Mouse (Mus musculus) stomach, embryonic 14.5 days (tissue): Measurements from ENCODE around the gene Shf. TPM values are rescaled to one million over a fixed set of nuclear protein-coding genes. Genes with fewer than 3 reads are reported as not detected.

Experiments
- ATAC-seq: fragments of 200-750 bp; cut with Nextera tagmentation; 2 replicates; pipeline ENCODE4 v1.8.0; 2017; ENCODE audit warnings: low read depth, moderate TSS enrichment; ENCODE audit not compliant: insufficient number of reproducible peaks, insufficient read depth, low FRiP score
- H3K27ac ChIP-seq: fragments of 300-500 bp; sonication (generic); 2 replicates; pipeline ENCODE4 v1.5.1; 2014; ENCODE audit warnings: mild to moderate bottlenecking, low read length, moderate library complexity, mixed read lengths
- H3K27me3 ChIP-seq: fragments of 300-500 bp; sonication (generic); 2 replicates; pipeline ENCODE4 v1.6.1; 2014; ENCODE audit warnings: low read length, control low read depth, mixed read lengths; ENCODE audit not compliant: control insufficient read depth, insufficient read depth
- H3K36me3 ChIP-seq: fragments of 300-500 bp; sonication (generic); 2 replicates; pipeline ENCODE4 v1.6.1; 2014; ENCODE audit warnings: mild to moderate bottlenecking, control low read depth, low read length, moderate library complexity, mixed read lengths; ENCODE audit not compliant: control insufficient read depth, insufficient read depth
- H3K4me1 ChIP-seq: fragments of 300-500 bp; sonication (generic); 2 replicates; pipeline ENCODE4 v1.6.1; 2014; ENCODE audit warnings: low read length, control low read depth, mixed read lengths; ENCODE audit not compliant: control insufficient read depth, insufficient read depth
- H3K4me2 ChIP-seq: fragments of 300-500 bp; sonication (generic); replicated peaks from 2 replicates; pipeline ENCODE4 v1.6.1; 2014; ENCODE audit warnings: low read depth, low read length, control low read depth
- H3K4me3 ChIP-seq: fragments of 300-500 bp; sonication (generic); 2 replicates; pipeline ENCODE4 v1.5.1; 2014; ENCODE audit warnings: low read depth, low read length, control low read depth
- H3K9ac ChIP-seq: fragments of 300-500 bp; sonication (generic); replicated peaks from 2 replicates; pipeline ENCODE4 v1.6.1; 2014; ENCODE audit warnings: low read depth, mild to moderate bottlenecking, control low read depth, low read length, moderate library complexity, mixed read lengths
- H3K9me3 ChIP-seq: fragments of 300-500 bp; sonication (generic); 2 replicates; pipeline ENCODE4 v1.6.1; 2016; ENCODE audit warnings: low read depth, low read length, control low read depth; ENCODE audit not compliant: control insufficient read depth
- WGBS: fragments of 180-500 bp; shearing (Covaris S2); extraction: QIAGEN DNeasy Blood & Tissue Kit; methylation state at CpG from one replicate; pipeline ENCODE4 v1.1.7; 2014; 5-methylcytosine and 5-hydroxymethylcytosine counted together
- polyA plus RNA-seq: library from polyadenylated mRNA; unstranded; fragments of >200 nt; fragmentation: Nextera tagmentation; extraction: Ambion mirVana; gene quantifications from 2 replicates; pipeline ENCODE4 v1.2.1, GENCODE M21; 2014

Gene Shf
- polyA plus RNA-seq, 1 experiment from 2014 or later = 5.2 TPM

DNA sequence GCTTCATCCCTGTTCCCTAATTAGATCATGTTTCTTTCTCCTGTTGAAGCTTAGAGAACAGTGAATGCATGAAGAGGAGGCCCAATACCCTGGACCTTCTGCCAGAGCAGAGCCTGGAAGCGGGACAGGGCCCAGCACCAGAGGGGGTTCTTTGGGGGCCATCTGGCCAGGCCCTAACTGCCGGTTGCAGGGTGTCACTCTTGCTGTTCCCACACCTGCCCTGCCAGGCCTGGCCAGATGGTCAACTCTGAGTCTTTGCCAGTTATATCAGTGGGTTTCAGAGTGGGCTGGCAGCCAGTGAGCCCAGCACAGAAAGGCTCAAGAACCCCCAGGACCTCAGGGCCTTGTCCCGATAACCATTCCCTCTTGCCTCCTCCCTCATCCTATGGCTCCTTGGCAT lies 2.9 kb downstream of the Shf start:
- H3K27me3 ChIP-seq = no peaks in the 10 kb centered on the region
- no peak overlapping the region for H3K4me3 ChIP-seq
- no peaks in the 10 kb centered on the region for H3K36me3 ChIP-seq
- H3K9me3 ChIP-seq = no peaks in the 10 kb centered on the region
- H3K4me1 ChIP-seq = peaks cover 9% of the 10 kb centered on the region; the same call in 1 of the 2 replicates
- 82% methylated on average over 3 of the region's 3 CpGs for whole genome bisulfite sequencing
- H3K9ac ChIP-seq = no peak overlapping the region
- ATAC-seq = no peak
- no peak overlapping the region for H3K4me2 ChIP-seq
- H3K27ac ChIP-seq = no peak overlapping the region

GRCm38 (mm10) chr2:122365244-122365866 lies 3.6 kb downstream of the Shf start:
- Histone ChIP-seq H3K4me2 (no peak overlapping the region), H3K4me3 (no peak overlapping the region)

DNA sequence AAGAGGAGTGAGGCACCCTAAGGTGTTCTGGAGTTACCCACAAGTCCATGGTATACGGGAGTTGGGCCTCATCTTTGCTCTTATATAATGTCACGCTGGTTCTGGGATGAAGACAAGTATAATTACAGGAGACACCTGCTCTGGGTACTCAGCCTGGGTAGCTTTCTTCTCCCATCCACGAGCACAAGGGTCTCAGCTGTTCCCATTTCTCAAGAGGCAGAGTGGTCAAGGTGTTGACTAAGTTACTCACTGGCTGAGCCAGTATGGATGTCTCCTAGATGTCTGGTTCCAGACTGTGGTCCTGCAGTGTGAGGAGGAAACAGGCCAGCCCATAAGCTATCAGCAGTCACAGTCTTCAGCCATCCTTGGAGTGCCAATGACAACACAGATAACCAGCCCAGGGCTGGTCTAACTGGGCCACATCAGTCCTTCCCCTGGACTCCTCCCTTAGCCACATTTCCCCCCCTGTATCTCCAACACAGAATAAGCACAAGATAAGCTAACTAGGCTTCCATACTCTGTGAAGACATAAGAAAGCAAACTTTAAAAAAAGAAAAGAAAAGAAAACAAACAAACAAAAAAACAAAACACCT lies 4.5 kb downstream of the Shf start:
- H3K27me3 ChIP-seq = no peaks in the 10 kb centered on the region
- no peak overlapping the region for H3K4me2 ChIP-seq
- 89% methylated on average over 3 of the region's 3 CpGs for WGBS

More at GRCm38 (mm10) chr2:122365244-122365866, 3.6 kb downstream of the Shf start:
- no peak for ATAC-seq
- Histone ChIP-seq H3K9ac (no peak overlapping the region), H3K4me1 (peaks cover 9% of the 10 kb centered on the region; the same call in 1 of the 2 replicates), H3K27ac (no peak overlapping the region), H3K36me3 (no peaks in the 10 kb centered on the region), H3K27me3 (no peaks in the 10 kb centered on the region), H3K9me3 (no peaks in the 10 kb centered on the region)
- 85% methylated on average over 10 of the region's 10 CpGs for WGBS

DNA sequence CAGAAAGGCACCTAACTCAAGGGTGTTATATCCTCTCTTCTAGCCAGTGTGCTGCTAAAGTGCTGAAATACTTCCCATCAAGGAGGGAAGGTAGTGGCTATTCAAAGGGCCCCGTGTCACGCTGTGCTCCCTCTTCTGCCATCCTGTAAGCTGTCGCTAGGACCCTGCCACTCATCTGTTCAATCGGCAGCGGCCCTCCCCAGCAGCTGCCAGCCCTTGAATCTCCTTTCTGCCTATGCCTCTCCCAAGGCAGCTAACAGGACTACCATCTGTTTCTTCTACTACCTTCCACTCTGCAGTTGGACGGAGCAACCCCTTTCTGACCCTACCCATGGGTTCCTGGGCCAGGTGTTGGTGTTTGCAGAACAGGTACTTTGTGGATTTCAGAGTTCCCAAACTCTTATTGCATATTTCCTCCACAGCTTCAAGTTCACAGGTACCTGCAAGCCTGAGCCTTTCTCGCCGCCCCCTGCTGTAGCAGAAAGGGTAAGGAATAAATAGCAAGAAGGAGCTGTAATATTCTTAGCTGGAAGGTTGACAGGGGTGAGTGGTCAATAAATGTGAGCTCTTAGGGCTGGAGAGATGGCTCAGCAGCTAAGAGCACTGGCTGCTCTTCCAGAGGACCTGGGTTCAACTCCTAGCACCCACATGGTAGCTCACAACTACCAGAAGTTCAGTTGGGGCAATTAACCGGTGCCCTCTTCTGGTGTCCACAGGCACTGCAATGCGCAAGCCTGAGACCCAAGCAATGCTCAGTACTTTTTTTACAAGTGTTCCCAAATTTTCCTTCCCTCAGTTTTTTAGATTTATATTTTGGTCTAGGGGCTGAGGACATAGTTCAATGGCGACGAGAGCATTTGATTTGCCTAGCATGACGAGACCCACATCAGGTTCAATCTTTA lies 6.1 kb downstream of the Shf start:
- Histone ChIP-seq H3K36me3 (no peaks in the 10 kb centered on the region; the same call in 1 of the 2 replicates), H3K4me2 (no peak overlapping the region), H3K27me3 (no peaks in the 10 kb centered on the region), H3K9me3 (no peaks in the 10 kb centered on the region), H3K4me3 (no peak overlapping the region), H3K4me1 (peaks cover 9% of the 10 kb centered on the region; the same call in 1 of the 2 replicates), H3K9ac (no peak overlapping the region), H3K27ac (no peak overlapping the region)
- WGBS = 89% methylated on average over 13 of the region's 13 CpGs
- no peak for ATAC-seq

More for the DNA sequence above, 4.5 kb downstream of the Shf start:
- Histone ChIP-seq H3K4me3 (no peak overlapping the region), H3K27ac (no peak overlapping the region), H3K9ac (no peak overlapping the region), H3K9me3 (no peaks in the 10 kb centered on the region), H3K4me1 (peaks cover 9% of the 10 kb centered on the region; the same call in 1 of the 2 replicates), H3K36me3 (no peaks in the 10 kb centered on the region)
- no peak for ATAC-seq

- Histone ChIP-seq H3K9ac (no peak overlapping the region), H3K27me3 (no peaks in the 10 kb centered on the region), H3K4me2 (no peak overlapping the region), H3K9me3 (no peaks in the 10 kb centered on the region), H3K4me1 (peaks cover under 1% of the 10 kb centered on the region; the same call in 1 of the 2 replicates), H3K36me3 (no peaks in the 10 kb centered on the region; the same call in 1 of the 2 replicates), H3K27ac (no peak overlapping the region), H3K4me3 (no peak overlapping the region)
- no peak for ATAC-seq
- WGBS = 66% methylated on average over 10 of the region's 10 CpGs
Measured at GRCm38 (mm10) chr2:122361868-122362621, 6.9 kb downstream of the Shf start.

DNA sequence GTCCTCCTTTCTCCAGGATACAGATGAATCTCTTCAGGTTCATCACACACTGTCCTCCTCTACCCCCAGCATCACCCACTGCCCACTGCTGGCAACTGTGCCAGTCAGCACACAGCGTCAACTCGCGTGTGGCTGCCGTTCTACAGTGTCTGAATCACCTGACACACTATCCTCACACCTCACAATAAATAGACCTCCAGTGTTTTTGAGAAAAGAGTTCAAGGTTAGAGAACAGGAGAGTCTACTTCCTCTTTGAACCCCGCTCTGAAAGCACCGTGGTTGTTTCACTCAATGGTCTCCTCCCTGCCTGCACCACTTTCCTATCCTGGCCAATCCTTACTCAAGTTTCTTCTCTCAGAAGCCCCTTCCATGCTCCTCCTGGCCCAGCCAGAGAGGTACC lies 7.8 kb downstream of the Shf start:
- Histone ChIP-seq H3K27me3 (no peaks in the 10 kb centered on the region), H3K4me2 (no peak overlapping the region), H3K27ac (no peak overlapping the region), H3K9me3 (no peaks in the 10 kb centered on the region), H3K4me1 (no peaks in the 10 kb centered on the region), H3K4me3 (no peak overlapping the region), H3K36me3 (peaks cover 3% of the 10 kb centered on the region), H3K9ac (no peak overlapping the region)
- ATAC-seq = no peak
- 87% methylated on average over 6 of the region's 6 CpGs for WGBS

DNA sequence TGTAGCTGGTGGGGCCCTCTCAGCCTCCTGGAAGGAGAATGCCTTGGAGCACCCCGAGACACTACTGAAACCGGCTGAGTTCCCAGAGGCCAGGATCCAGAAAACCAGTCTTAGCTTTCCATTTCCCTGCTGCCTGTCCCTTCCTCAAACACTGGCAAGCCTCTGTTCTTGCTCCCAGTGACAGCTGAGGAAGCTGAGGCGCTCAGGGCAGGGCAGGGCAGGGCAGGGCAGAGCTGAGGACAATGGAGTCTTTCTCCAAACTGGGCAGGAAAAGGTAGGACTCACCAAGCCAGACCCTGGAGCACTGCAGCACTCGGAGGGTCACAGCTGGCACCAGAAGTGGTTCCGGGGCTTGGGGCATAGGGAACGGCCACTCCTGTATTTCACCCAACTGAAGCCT lies 8.7 kb downstream of the Shf start:
- Histone ChIP-seq H3K27ac (no peak overlapping the region), H3K4me3 (no peak overlapping the region), H3K4me1 (no peaks in the 10 kb centered on the region), H3K9ac (no peak overlapping the region), H3K9me3 (no peaks in the 10 kb centered on the region), H3K4me2 (no peak overlapping the region), H3K36me3 (peaks cover 5% of the 10 kb centered on the region), H3K27me3 (no peaks in the 10 kb centered on the region)
- no peak for ATAC-seq
- 76% methylated on average over 6 of the region's 6 CpGs for WGBS

DNA sequence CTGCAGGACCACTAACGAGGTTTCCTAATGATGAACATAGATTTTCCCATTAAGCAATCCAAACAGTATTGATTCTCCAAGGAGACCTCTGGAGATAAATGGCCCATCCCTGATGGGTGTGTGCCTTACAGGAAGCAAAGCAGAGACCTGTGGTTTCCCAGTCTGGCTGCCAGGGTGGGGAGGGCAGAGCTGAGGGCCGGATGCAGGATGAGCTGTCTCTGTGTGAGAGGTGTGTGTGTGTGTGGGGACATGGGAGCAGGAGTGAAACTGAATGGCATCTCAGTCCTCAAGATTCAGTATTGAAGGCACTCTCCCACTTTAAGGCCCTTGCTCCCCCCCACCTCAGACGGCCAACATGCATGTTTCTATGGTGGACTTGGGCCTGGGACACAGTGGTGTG lies 12.8 kb downstream of the Shf start:
- H3K27ac ChIP-seq = no peak overlapping the region
- ATAC-seq = no peak
- 78% methylated on average over 3 of the region's 3 CpGs for WGBS
- H3K4me2 ChIP-seq = no peak overlapping the region
- no peaks in the 10 kb centered on the region; the same call in 1 of the 2 replicates for H3K4me1 ChIP-seq
- no peak overlapping the region for H3K9ac ChIP-seq
- peaks cover 10% of the 10 kb centered on the region for H3K36me3 ChIP-seq
- H3K27me3 ChIP-seq = no peaks in the 10 kb centered on the region
- H3K4me3 ChIP-seq = no peak overlapping the region
- no peaks in the 10 kb centered on the region for H3K9me3 ChIP-seq
